Mouse (Mus musculus) thymus, postnatal 4 days (tissue): Measurements from ENCODE around the gene Ntn5.

Source experiments
- DNase-seq: peaks from one replicate; pipeline ENCODE4 v3.0.0; 2021

The Ntn5 gene

GRCm38 (mm10) chr7:45713881-45714520 is 30.2 kb downstream of the Ntn5 start:
- peak; percentile 13 for DNase-seq

DNA sequence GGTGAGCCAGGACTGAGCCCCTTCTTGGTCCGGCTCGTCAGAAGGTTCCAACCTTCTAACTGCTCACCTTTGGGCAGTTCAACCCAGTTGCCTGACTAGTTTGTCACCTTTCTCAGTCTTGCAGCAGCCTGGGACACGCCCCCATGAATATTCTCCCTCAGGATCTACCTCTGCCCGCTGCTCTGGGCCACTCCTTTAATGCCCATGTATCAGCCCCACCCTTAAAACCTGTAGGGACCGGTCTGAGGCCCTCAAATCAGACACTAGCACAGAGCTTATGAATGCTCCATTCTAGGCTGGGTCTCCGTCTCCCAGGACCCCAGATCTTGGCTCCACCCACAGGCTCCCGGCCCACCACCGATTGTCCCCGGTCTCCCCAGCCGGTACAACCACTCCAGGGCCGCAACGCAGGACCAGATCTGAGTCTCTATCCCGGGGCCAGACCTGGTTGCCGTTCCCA is 30.8 kb downstream of the Ntn5 start:
- DNase-seq, result no peak

GRCm38 (mm10) chr7:45715090-45715708 is 31.4 kb downstream of the Ntn5 start, which contains the start of gene Rpl18:
Gene Rpl18 (plus strand): TSS chr7:45715457.
- DNase-seq, result peak; percentile 97

DNA sequence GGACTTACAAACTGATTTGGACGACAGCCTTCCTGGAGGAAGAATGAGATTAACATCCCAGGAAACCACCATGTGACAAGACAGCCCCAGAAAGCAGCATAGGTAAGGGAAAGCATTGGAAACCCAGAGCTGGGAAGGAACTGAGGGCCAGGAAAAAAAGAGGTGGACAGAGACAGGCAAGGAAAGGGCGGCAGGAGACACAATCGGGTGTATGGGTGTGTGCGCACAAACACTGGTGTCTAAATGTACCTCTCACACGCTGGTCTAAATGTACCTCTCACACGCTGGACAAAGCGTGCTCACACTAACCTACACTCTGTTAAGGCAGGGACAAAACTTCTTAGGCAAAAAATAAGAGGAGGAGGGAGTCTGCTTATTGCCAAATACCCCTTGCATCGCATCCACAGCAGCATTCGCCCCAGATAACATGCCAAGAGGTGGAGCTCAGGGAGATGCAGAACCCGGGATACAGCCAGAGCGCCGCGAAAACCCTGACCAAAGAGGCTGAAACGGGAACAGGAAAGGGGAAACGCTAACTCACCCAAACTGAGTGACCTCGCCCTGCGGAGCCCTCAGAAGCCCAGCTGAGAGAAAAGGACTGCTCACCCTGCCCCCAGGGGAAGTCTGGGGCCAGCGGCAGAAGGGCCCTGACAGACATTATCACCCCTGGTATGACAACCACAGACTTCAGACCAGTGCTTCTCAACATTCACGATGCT is 32.1 kb downstream of the Ntn5 start:
- DNase-seq, result peak; percentile 28

GRCm38 (mm10) chr7:45716460-45716857 is 32.6 kb downstream of the Ntn5 start:
- peak; percentile 13 for DNase-seq

DNA sequence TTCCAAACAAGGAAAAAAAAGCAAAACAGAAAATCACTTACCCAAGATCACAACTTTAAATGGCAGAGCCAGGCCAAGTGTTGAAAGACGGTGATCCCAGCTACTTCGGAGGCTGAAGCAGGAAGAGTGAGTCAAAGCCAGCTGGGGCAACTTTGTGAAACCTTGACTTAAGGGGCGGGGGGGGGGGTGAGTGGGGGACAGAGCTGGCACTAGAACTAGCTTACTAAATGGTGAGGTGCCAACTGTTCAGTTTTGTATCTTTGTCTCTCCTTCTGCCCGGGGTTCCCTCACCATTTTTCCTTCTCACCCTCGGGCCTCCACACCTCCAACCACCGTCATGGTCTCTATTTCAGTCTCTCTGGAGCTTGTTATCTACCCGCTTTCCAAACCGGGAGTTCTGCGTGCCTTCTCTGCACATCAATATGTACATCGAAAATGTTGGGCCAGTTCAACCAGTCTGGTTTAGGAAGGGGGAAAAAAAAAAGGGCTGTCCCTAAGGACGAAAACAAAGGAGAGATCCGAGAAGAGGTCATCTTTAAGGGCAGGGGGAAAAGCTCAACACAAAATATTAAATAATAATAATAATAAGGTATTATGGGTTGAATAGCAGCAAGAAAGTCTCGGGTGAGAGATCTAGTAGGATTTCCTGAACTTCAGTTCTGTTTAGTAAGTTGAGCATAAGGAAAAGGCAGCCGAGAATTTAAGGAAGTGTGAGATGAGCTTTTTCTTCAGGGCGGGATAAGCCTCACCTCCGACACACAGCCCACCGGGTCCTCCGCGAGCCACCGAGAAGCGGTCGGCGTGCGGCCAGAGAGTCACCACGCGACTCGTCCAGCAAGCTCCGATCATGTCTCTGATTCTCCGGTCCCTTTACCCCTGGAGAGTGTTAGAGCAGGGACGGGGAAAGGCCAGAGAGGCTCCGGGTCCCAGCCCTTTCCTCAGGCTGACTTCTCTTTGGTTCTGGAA is 33.4 kb downstream of the Ntn5 start:
- DNase-seq, result peak; percentile 14

DNA sequence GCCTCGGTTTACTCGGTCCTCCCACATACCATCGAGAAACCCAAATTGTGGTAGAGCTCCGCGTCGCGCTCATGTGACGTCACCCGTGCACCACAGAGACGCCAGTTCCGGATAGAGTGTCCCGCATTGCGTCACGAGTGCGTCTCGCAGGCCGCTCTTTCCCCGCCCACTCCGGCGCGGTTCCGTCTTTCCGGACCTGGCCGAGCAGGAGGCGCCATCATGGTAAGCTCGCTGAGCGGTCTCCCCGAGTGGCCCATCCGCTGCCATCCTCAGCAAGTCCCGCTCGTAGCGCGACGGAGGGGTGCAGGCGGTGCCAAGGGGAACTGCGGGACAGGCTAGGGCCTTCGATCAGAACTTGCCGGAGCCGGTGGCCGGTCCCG is 34.1 kb downstream of the Ntn5 start, which contains the start of gene Sphk2:
Gene Sphk2 (minus strand): TSS at position 85 of the 380 bp plus-strand sequence.
- DNase-seq, result peak; percentile 99

DNA sequence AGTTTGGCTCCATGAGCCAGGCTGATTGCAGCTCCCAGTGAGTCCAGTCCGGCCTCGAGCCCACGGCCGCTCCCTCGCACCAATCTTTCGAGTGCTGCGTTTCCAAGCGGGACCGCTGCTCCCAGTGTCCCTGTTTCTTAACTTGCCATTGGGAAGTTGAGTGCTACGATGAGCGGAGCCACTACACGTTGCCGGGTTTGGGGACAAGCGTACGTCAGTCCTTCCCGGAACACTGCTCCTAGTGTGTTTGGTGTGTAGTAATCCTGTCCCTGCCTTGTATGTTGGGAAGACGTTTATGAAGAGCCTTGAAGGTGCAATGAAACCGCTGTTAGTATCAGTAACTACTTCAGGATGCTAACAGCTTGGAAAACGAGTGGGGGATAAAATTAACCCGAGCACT is 34.5 kb downstream of the Ntn5 start:
- no peak for DNase-seq

GRCm38 (mm10) chr7:45719180-45719579 is 35.4 kb downstream of the Ntn5 start:
- DNase-seq, result peak; percentile 18

- DNase-seq, result peak; percentile 7
These were observed 36.1 kb downstream of the Ntn5 start for GRCm38 (mm10) chr7:45719738-45720412.

DNA sequence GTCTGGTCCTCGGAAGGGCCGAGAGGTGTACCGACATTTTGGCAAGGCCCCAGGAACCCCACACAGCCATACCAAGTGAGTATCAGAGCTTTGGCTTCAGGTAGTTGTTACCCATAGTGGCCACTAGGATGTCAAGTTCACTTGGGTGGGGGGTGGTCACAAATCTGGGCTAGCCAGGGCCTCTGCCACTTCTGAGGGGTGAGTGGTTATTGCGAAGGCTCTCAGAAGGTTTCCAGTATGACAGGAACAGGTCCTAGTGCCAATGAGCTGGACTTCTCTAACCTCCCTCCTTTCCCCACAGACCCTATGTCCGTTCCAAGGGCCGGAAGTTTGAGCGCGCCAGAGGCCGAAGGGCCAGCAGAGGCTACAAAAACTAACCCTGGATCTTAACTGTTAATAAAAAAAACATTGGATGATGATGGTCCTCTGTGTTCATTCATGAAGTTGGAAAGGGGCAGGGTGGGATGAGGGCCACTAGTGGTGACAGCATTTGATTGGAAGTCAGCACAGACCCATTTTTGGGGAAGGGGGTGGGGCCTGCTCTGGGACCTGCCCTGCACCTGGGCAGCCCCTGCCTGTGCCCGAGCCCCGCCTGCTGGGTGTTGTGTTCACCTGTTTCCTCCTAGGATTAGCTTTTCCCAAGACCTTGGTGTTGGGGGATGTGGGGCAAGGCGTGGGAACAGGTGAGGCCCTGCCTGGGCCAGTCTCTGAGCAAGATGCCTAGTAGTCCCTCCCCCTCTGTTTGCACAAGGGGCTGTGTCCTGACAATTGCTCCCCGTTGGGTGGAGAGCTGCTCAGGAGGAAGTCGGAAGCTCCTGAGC is 36.8 kb downstream of the Ntn5 start, which contains the start of gene Fam83e:
Gene Fam83e (plus strand): TSS at position 800 of the 821 bp plus-strand sequence.
- peak; percentile 36 for DNase-seq

- no peak for DNase-seq
These were observed 37.4 kb downstream of the Ntn5 start for GRCm38 (mm10) chr7:45721234-45721571.

GRCm38 (mm10) chr7:45721642-45722347 is 38.0 kb downstream of the Ntn5 start:
- peak; percentile 12 for DNase-seq

DNA sequence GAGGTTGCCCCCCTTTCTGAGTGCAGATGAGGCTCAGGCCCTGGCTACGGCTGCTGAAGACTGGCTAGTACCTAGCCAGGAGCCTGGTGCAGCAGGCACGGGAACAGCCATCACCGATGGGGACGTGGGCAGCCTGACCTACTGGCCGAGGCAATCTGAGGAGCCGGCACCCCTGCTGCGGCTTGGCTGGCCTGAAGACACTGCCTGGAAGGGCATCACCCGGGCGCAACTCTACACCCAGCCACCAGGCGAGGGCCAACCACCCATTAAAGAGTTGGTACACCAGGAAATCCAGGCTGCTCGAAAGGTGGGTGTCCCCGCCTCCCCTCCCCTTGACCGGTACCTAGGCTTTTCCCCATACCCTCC is 38.5 kb downstream of the Ntn5 start:
- peak; percentile 28 for DNase-seq

GRCm38 (mm10) chr7:45723301-45723700 is 39.5 kb downstream of the Ntn5 start:
- DNase-seq, result no peak

- no peak for DNase-seq
These were observed 40.0 kb downstream of the Ntn5 start for GRCm38 (mm10) chr7:45723781-45724180.

GRCm38 (mm10) chr7:45725151-45725550 is 41.3 kb downstream of the Ntn5 start:
- DNase-seq, result no peak

- no peak for DNase-seq
These were observed 41.9 kb downstream of the Ntn5 start, which contains the start of gene Spaca4 for GRCm38 (mm10) chr7:45725713-45726112. Gene Spaca4 (minus strand): TSS chr7:45725813.

GRCm38 (mm10) chr7:45726419-45726818 is 42.6 kb downstream of the Ntn5 start:
- no peak for DNase-seq

GRCm38 (mm10) chr7:45727625-45728024 is 43.8 kb downstream of the Ntn5 start:
- no peak for DNase-seq
